Mouse (Mus musculus): ENCODE data around the gene Lhx5. TPM values are rescaled to one million over a fixed set of nuclear protein-coding genes. Genes with fewer than 3 reads are reported as not detected.

Lhx5 gene
- polyA plus RNA-seq, 1 experiment = not detected

GRCm38 (mm10) chr5:120424039-120424438 lies 7.5 kb upstream of the Lhx5 start:
- H3K9me3 ChIP-seq (replicated peaks; ENCODE audit: control insufficient read depth, insufficient read depth, low read length, poor library complexity, severe bottlenecking) = no peaks in the 10 kb centered on the region
- H3K27ac ChIP-seq (ENCODE audit: insufficient read depth, low read length) = no peak overlapping the region
- peaks cover 36% of the 10 kb centered on the region for H3K27me3 ChIP-seq (ENCODE audit: control insufficient read depth, insufficient read depth, low read length, poor library complexity, severe bottlenecking)
- peak; percentile 73; the same call in 1 of the 2 replicates for TF ChIP-seq EP300 (IDR thresholded peaks at IDR 0.05; ENCODE audit: insufficient read depth, low read depth, low read length)
- no peak for TF ChIP-seq CTCF (IDR thresholded peaks at IDR 0.05; ENCODE audit: low read depth, low read length)
- H3K36me3 ChIP-seq (ENCODE audit: control insufficient read depth, insufficient read depth, low read length, poor library complexity, severe bottlenecking) = no peaks in the 10 kb centered on the region
- no peaks in the 10 kb centered on the region for H3K4me1 ChIP-seq (ENCODE audit: control insufficient read depth, insufficient read depth, low read length)
- H3K9ac ChIP-seq (ENCODE audit: low read depth, poor library complexity, severe bottlenecking) = no peak overlapping the region
- H3K4me3 ChIP-seq (ENCODE audit: low read depth, low read length) = no peak overlapping the region

- no peaks in the 10 kb centered on the region for H3K4me1 ChIP-seq (ENCODE audit: control insufficient read depth, insufficient read depth, low read length)
- H3K9ac ChIP-seq (ENCODE audit: low read depth, poor library complexity, severe bottlenecking) = no peak overlapping the region
- no peaks in the 10 kb centered on the region for H3K36me3 ChIP-seq (ENCODE audit: control insufficient read depth, insufficient read depth, low read length, poor library complexity, severe bottlenecking)
- H3K4me3 ChIP-seq (ENCODE audit: low read depth, low read length) = no peak overlapping the region
- no peaks in the 10 kb centered on the region for H3K9me3 ChIP-seq (replicated peaks; ENCODE audit: control insufficient read depth, insufficient read depth, low read length, poor library complexity, severe bottlenecking)
- TF ChIP-seq EP300 (IDR thresholded peaks at IDR 0.05; ENCODE audit: insufficient read depth, low read depth, low read length) = no peak
- TF ChIP-seq CTCF (IDR thresholded peaks at IDR 0.05; ENCODE audit: low read depth, low read length) = no peak
- no peak for TF ChIP-seq POLR2A (IDR thresholded peaks at IDR 0.05; ENCODE audit: insufficient read depth, low read length)
- H3K27me3 ChIP-seq (ENCODE audit: control insufficient read depth, insufficient read depth, low read length, poor library complexity, severe bottlenecking) = peaks cover 40% of the 10 kb centered on the region
- no peak overlapping the region for H3K27ac ChIP-seq (ENCODE audit: insufficient read depth, low read length)
These were observed 6.8 kb upstream of the Lhx5 start for GRCm38 (mm10) chr5:120424657-120425056.

- TF ChIP-seq POLR2A (IDR thresholded peaks at IDR 0.05; ENCODE audit: insufficient read depth, low read length) = no peak
- no peak for TF ChIP-seq CTCF (IDR thresholded peaks at IDR 0.05; ENCODE audit: low read depth, low read length)
- no peak for TF ChIP-seq EP300 (IDR thresholded peaks at IDR 0.05; ENCODE audit: insufficient read depth, low read depth, low read length)
- Histone ChIP-seq H3K9me3 (replicated peaks; ENCODE audit: control insufficient read depth, insufficient read depth, low read length, poor library complexity, severe bottlenecking) (no peaks in the 10 kb centered on the region), H3K9ac (ENCODE audit: low read depth, poor library complexity, severe bottlenecking) (no peak overlapping the region), H3K4me3 (ENCODE audit: low read depth, low read length) (no peak overlapping the region), H3K27ac (ENCODE audit: insufficient read depth, low read length) (no peak overlapping the region), H3K27me3 (ENCODE audit: control insufficient read depth, insufficient read depth, low read length, poor library complexity, severe bottlenecking) (peaks cover 42% of the 10 kb centered on the region), H3K36me3 (ENCODE audit: control insufficient read depth, insufficient read depth, low read length, poor library complexity, severe bottlenecking) (no peaks in the 10 kb centered on the region), H3K4me1 (ENCODE audit: control insufficient read depth, insufficient read depth, low read length) (no peaks in the 10 kb centered on the region)
These were observed 5.8 kb upstream of the Lhx5 start for GRCm38 (mm10) chr5:120425711-120426110.

- Histone ChIP-seq H3K27me3 (ENCODE audit: control insufficient read depth, insufficient read depth, low read length, poor library complexity, severe bottlenecking) (peaks cover 43% of the 10 kb centered on the region), H3K27ac (ENCODE audit: insufficient read depth, low read length) (no peak overlapping the region), H3K4me1 (ENCODE audit: control insufficient read depth, insufficient read depth, low read length) (no peaks in the 10 kb centered on the region), H3K4me3 (ENCODE audit: low read depth, low read length) (no peak overlapping the region), H3K9ac (ENCODE audit: low read depth, poor library complexity, severe bottlenecking) (no peak overlapping the region), H3K36me3 (ENCODE audit: control insufficient read depth, insufficient read depth, low read length, poor library complexity, severe bottlenecking) (no peaks in the 10 kb centered on the region), H3K9me3 (replicated peaks; ENCODE audit: control insufficient read depth, insufficient read depth, low read length, poor library complexity, severe bottlenecking) (no peaks in the 10 kb centered on the region)
- TF ChIP-seq EP300 (IDR thresholded peaks at IDR 0.05; ENCODE audit: insufficient read depth, low read depth, low read length) = no peak
- no peak for TF ChIP-seq CTCF (IDR thresholded peaks at IDR 0.05; ENCODE audit: low read depth, low read length)
- TF ChIP-seq POLR2A (IDR thresholded peaks at IDR 0.05; ENCODE audit: insufficient read depth, low read length) = no peak
These were observed 4.9 kb upstream of the Lhx5 start for GRCm38 (mm10) chr5:120426572-120426971.

GRCm38 (mm10) chr5:120427451-120427938 lies 4.0 kb upstream of the Lhx5 start:
- Histone ChIP-seq H3K36me3 (ENCODE audit: control insufficient read depth, insufficient read depth, low read length, poor library complexity, severe bottlenecking) (no peaks in the 10 kb centered on the region), H3K4me3 (ENCODE audit: low read depth, low read length) (no peak overlapping the region), H3K9me3 (replicated peaks; ENCODE audit: control insufficient read depth, insufficient read depth, low read length, poor library complexity, severe bottlenecking) (no peaks in the 10 kb centered on the region), H3K27ac (ENCODE audit: insufficient read depth, low read length) (no peak overlapping the region), H3K4me1 (ENCODE audit: control insufficient read depth, insufficient read depth, low read length) (no peaks in the 10 kb centered on the region), H3K27me3 (ENCODE audit: control insufficient read depth, insufficient read depth, low read length, poor library complexity, severe bottlenecking) (peaks cover 52% of the 10 kb centered on the region), H3K9ac (ENCODE audit: low read depth, poor library complexity, severe bottlenecking) (no peak overlapping the region)
- no peak for TF ChIP-seq CTCF (IDR thresholded peaks at IDR 0.05; ENCODE audit: low read depth, low read length)
- no peak for TF ChIP-seq EP300 (IDR thresholded peaks at IDR 0.05; ENCODE audit: insufficient read depth, low read depth, low read length)
- no peak for TF ChIP-seq POLR2A (IDR thresholded peaks at IDR 0.05; ENCODE audit: insufficient read depth, low read length)

GRCm38 (mm10) chr5:120428189-120428838 lies 3.2 kb upstream of the Lhx5 start:
- H3K9ac ChIP-seq (ENCODE audit: low read depth, poor library complexity, severe bottlenecking) = no peak overlapping the region
- no peak overlapping the region for H3K27ac ChIP-seq (ENCODE audit: insufficient read depth, low read length)
- peaks cover 58% of the 10 kb centered on the region for H3K27me3 ChIP-seq (ENCODE audit: control insufficient read depth, insufficient read depth, low read length, poor library complexity, severe bottlenecking)
- H3K4me3 ChIP-seq (ENCODE audit: low read depth, low read length) = no peak overlapping the region
- no peaks in the 10 kb centered on the region for H3K9me3 ChIP-seq (replicated peaks; ENCODE audit: control insufficient read depth, insufficient read depth, low read length, poor library complexity, severe bottlenecking)
- TF ChIP-seq EP300 (IDR thresholded peaks at IDR 0.05; ENCODE audit: insufficient read depth, low read depth, low read length) = no peak
- H3K36me3 ChIP-seq (ENCODE audit: control insufficient read depth, insufficient read depth, low read length, poor library complexity, severe bottlenecking) = no peaks in the 10 kb centered on the region
- H3K4me1 ChIP-seq (ENCODE audit: control insufficient read depth, insufficient read depth, low read length) = no peaks in the 10 kb centered on the region
